Mouse (Mus musculus) CD4-positive naive resting alpha-beta T cell, adult 57 days (primary cell): ENCODE measurements around the gene Pde3a. TPM values are rescaled to one million over a fixed set of nuclear protein-coding genes. Genes with fewer than 3 reads are reported as not detected.

Experiments
- total RNA-seq: library from RNA; stranded (reverse); gene quantifications from one replicate; pipeline ENCODE4 v1.2.4, GENCODE M21; 2023

Gene Pde3a
- 0.12 TPM for total RNA-seq

GRCm38 (mm10) chr6:141248691-141249584, at the start of gene Pde3a:
Gene Pde3a (plus strand): TSS chr6:141249269.

DNA sequence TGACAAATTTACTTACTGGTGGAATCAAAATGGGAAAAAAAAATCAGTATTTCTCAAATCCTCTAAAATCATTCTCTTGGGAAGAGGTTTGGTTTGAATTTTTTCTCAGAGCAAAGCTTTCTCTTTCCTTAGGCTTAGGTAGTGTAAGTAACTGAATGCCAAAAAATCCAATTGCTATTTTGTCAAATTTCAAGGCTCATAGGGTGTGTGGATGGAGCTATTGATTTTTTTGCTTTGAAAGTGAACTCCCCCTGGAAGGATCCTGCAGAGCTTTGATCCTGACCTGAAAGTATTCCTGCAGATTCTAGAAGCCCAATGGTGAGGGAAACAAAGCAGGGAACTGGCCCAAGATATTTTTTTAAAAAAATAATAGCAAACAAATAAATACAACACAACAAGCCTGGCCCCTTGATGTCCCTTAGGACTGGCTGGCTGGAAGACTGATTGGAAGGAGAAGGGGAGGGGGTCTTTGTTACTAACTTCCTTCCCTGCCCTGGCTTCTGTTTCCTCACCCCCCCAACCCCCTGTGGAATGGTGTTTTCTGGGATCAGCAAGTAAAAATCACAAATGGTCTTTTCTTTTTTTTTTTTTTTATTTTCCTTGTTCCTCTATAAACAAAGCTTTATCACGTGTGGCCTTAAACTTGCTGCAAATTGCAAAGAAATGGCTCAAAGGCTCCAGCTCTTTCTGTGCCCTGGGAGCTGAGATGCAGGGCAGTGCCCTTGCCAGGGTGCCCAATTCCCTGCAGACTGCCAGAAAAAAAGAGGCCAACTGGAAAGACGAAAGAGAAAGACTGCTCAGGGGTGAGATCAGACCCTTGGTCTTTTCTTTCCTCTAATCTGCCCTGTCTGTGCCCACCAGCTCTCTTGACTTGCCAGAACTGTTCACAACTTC, 274.9 kb downstream of the Pde3a start, which contains the start of gene Slco1c1:
Slco1c1 (plus strand) TSS at position 622 of the 894 bp plus-strand sequence.

